Mouse (Mus musculus): ENCODE results near the gene Naaladl2.

GRCm38 (mm10) chr3:25113107-25113506 is 31.0 kb downstream of the Naaladl2 start:
- TF ChIP-seq CTCF (IDR thresholded peaks at IDR 0.05; ENCODE audit: control insufficient read depth, insufficient read depth, low read length) = no peak
- TF ChIP-seq POLR2A (IDR thresholded peaks at IDR 0.05; ENCODE audit: borderline replicate concordance, control insufficient read depth, low read depth, low read length) = no peak
